Mouse (Mus musculus) MEL-GATA-1-ER (cell line): ENCODE data around the gene Gnaz.

Source experiments
- DNase-seq: peaks from one replicate; pipeline ENCODE4 v3.0.0-alpha.2; 2012; ENCODE audit warnings: low read depth; ENCODE audit errors: extremely low read depth

Gnaz gene

GRCm38 (mm10) chr10:74967651-74968267, 782 bp downstream of the Gnaz start:
- no peak for DNase-seq

GRCm38 (mm10) chr10:74969266-74969665, 2.3 kb downstream of the Gnaz start:
- DNase-seq = no peak

GRCm38 (mm10) chr10:74973026-74973425, 6.0 kb downstream of the Gnaz start:
- DNase-seq = no peak

GRCm38 (mm10) chr10:74975626-74976025, 8.6 kb downstream of the Gnaz start:
- DNase-seq = no peak

GRCm38 (mm10) chr10:74976429-74976828, 9.5 kb downstream of the Gnaz start:
- DNase-seq = no peak

- DNase-seq = no peak
These were observed 11.1 kb downstream of the Gnaz start for GRCm38 (mm10) chr10:74978056-74978455.

GRCm38 (mm10) chr10:74981159-74981558, 14.2 kb downstream of the Gnaz start:
- no peak for DNase-seq

GRCm38 (mm10) chr10:74983176-74983575, 16.2 kb downstream of the Gnaz start:
- no peak for DNase-seq

GRCm38 (mm10) chr10:74987698-74988470, 20.9 kb downstream of the Gnaz start:
- peak; percentile 79 for DNase-seq

- DNase-seq = no peak
These were observed 22.8 kb downstream of the Gnaz start for GRCm38 (mm10) chr10:74989814-74990213.

GRCm38 (mm10) chr10:74990584-74991322, 23.8 kb downstream of the Gnaz start:
- DNase-seq = no peak

GRCm38 (mm10) chr10:74994863-74995262, 27.9 kb downstream of the Gnaz start:
- DNase-seq = no peak

- DNase-seq = no peak
These were observed 28.4 kb downstream of the Gnaz start for GRCm38 (mm10) chr10:74995377-74995776.

GRCm38 (mm10) chr10:75001391-75001790, 34.4 kb downstream of the Gnaz start:
- no peak for DNase-seq

GRCm38 (mm10) chr10:75004067-75004466, 37.1 kb downstream of the Gnaz start:
- DNase-seq = peak; percentile 55

GRCm38 (mm10) chr10:75006889-75007662, 40.1 kb downstream of the Gnaz start:
- DNase-seq = no peak

GRCm38 (mm10) chr10:75010704-75011103, 43.7 kb downstream of the Gnaz start:
- DNase-seq = no peak

GRCm38 (mm10) chr10:75015465-75015864, 48.5 kb downstream of the Gnaz start:
- no peak for DNase-seq

GRCm38 (mm10) chr10:75016481-75016880, 49.5 kb downstream of the Gnaz start:
- DNase-seq = no peak

GRCm38 (mm10) chr10:75020271-75020670, 53.3 kb downstream of the Gnaz start:
- no peak for DNase-seq

GRCm38 (mm10) chr10:75021138-75021537, 54.2 kb downstream of the Gnaz start:
- no peak for DNase-seq
